Mouse (Mus musculus) heart, embryonic 12.5 days (tissue): ENCODE measurements around the gene Add3. TPM values are rescaled to one million over a fixed set of nuclear protein-coding genes. Genes with fewer than 3 reads are reported as not detected.

Experiments
- ATAC-seq: fragments of 200-750 bp; cut with Nextera tagmentation; 2 replicates; pipeline ENCODE4 v1.8.0; 2017; ENCODE audit warnings: moderate TSS enrichment, moderate library complexity; ENCODE audit not compliant: insufficient number of reproducible peaks, low FRiP score
- H3K27ac ChIP-seq: fragments of 300-500 bp; sonication (generic); 2 replicates; pipeline ENCODE4 v1.5.1; 2016; ENCODE audit warnings: mild to moderate bottlenecking, moderate library complexity; ENCODE audit not compliant: poor library complexity, severe bottlenecking
- H3K27me3 ChIP-seq: fragments of 300-500 bp; sonication (generic); replicated peaks from 2 replicates; pipeline ENCODE4 v1.6.1; 2016; ENCODE audit warnings: mild to moderate bottlenecking, moderate library complexity
- H3K36me3 ChIP-seq: fragments of 300-500 bp; sonication (generic); 2 replicates; pipeline ENCODE4 v1.6.1; 2016; ENCODE audit warnings: mild to moderate bottlenecking, moderate library complexity
- H3K4me1 ChIP-seq: fragments of 300-500 bp; sonication (generic); replicated peaks from 2 replicates; pipeline ENCODE4 v1.6.1; 2016; ENCODE audit warnings: mild to moderate bottlenecking
- H3K4me2 ChIP-seq: fragments of 300-500 bp; sonication (generic); 2 replicates; pipeline ENCODE4 v1.6.1; 2016; ENCODE audit warnings: mild to moderate bottlenecking, moderate library complexity
- H3K4me3 ChIP-seq: fragments of 300-500 bp; sonication (generic); 2 replicates; pipeline ENCODE4 v1.5.1; 2016; ENCODE audit warnings: mild to moderate bottlenecking
- H3K9ac ChIP-seq: fragments of 300-500 bp; sonication (generic); 2 replicates; pipeline ENCODE4 v1.6.1; 2016; ENCODE audit warnings: mild to moderate bottlenecking, moderate library complexity
- H3K9me3 ChIP-seq: fragments of 300-500 bp; sonication (generic); replicated peaks from 2 replicates; pipeline ENCODE4 v1.6.1; 2016; ENCODE audit warnings: mild to moderate bottlenecking, moderate library complexity
- WGBS: fragments of 180-500 bp; shearing (Covaris S2); methylation state at CpG from one replicate; pipeline ENCODE4 v1.1.7; 2016; 5-methylcytosine and 5-hydroxymethylcytosine counted together
- polyA plus RNA-seq: library from polyadenylated mRNA; unstranded; fragments of >200 nt; fragmentation: Nextera tagmentation; extraction: Ambion mirVana; gene quantifications from 2 replicates; pipeline ENCODE4 v1.2.1, GENCODE M21; 2016

Add3 gene
- polyA plus RNA-seq, 1 experiment from 2014 or later, result 154 TPM

DNA sequence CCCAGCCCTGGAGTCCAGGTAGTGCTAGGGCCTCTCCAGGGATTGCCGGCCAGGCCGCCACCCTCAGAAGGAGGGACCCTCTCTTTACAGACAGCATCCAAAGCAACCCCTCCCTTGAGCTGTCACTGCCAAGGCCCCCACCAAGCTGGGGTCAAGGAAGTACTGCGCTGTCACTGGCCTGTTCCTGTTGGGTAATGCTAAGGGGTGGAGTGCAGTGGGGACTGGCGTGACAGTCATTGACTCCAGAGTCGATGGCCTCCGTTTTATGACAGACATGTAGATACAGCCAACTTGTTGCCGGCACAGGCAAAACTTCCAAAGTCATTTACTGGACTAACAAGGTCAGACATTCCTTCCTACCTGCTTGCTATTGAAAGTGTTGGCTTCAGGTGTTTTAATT lies 110.8 kb downstream of the Add3 start:
- ATAC-seq, result peak; percentile 15; the same call in 1 of the 2 replicates
- H3K27me3 ChIP-seq, result no peaks in the 10 kb centered on the region
- no peak overlapping the region for H3K4me2 ChIP-seq
- no peak overlapping the region for H3K27ac ChIP-seq
- no peaks in the 10 kb centered on the region for H3K9me3 ChIP-seq
- no peak overlapping the region for H3K9ac ChIP-seq
- WGBS, result 81% methylated on average over 7 of the region's 7 CpGs
- 0 out of 2 replicates have a peak, but pooled peaks cover 6% of the 10 kb centered on the region for H3K4me1 ChIP-seq
- H3K4me3 ChIP-seq, result no peak overlapping the region
- H3K36me3 ChIP-seq, result peaks cover 21% of the 10 kb centered on the region

DNA sequence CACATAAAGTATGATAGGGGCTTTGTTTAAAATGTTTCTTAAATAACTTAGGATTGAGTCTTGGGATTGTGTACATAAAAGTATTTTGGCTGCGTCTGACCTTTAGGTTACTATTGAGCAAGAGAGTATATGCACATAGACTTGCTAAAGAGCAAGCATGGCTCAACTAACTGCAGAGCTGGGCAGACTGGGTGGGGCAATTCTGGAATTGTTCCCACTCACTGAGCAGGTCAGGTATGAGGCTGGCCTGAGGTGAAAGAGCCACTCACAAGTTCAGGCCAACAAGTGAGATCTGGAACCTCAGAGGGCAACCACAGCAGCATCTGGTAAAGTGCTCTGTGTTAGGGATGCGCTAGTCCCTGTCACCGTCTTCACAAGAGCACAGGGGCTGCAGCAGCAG lies 111.4 kb downstream of the Add3 start:
- no peak overlapping the region for H3K27ac ChIP-seq
- no peaks in the 10 kb centered on the region for H3K27me3 ChIP-seq
- H3K4me2 ChIP-seq, result no peak overlapping the region
- no peak overlapping the region for H3K9ac ChIP-seq
- H3K9me3 ChIP-seq, result no peaks in the 10 kb centered on the region
- peaks cover 13% of the 10 kb centered on the region for H3K4me1 ChIP-seq
- H3K4me3 ChIP-seq, result no peak overlapping the region
- no peak for ATAC-seq
- 87% methylated on average over 3 of the region's 3 CpGs for WGBS
- H3K36me3 ChIP-seq, result peaks cover 15% of the 10 kb centered on the region

DNA sequence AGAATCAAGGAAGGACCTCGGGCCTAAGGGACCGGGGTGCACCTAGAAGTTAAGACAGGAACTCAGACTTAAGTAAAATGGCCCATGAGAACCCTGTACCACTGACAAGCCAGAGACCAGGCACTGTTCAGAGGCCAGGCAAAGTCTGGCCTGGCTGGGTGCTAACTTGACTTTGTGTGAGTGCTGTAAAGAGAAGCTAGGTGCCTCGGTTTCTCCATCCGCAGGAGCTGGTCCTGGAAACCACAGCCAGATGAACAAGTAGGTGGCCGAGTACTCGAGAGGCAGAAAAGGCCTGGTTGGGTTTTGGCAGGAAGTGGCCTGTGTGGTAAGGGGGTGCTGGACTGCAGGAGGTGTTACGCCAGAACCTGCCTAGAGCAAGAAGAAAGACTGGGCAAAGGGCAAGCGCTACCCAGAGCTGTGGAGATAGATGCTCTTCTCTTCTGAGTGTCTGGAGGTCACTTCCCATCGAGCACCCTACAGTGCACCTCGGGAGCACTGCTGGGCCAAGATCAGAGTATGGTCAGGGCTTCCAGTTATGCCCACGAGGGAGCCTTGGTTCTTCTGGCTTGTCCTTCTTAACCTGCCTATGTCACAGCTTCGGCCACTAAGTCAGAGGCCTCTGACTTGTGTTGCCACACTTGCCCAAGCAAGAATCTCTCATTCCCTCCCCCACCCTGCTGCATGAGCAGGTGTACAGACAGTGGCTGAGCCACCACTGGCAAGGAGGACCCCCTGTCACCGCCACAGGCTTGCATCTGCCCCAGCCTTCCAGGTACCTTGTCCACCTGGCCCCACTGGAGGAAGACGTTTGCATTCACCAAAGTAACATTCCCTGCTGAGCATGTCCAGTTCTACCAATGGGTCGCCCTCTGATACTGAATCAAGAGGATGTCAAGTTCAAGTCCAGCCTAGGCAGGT lies 112.1 kb downstream of the Add3 start:
- no peak overlapping the region for H3K9ac ChIP-seq
- no peak overlapping the region for H3K4me3 ChIP-seq
- 80% methylated on average over 15 of the region's 15 CpGs for WGBS
- no peaks in the 10 kb centered on the region for H3K9me3 ChIP-seq
- no peaks in the 10 kb centered on the region for H3K27me3 ChIP-seq
- H3K4me1 ChIP-seq, result peaks cover 20% of the 10 kb centered on the region
- H3K4me2 ChIP-seq, result no peak overlapping the region
- H3K27ac ChIP-seq, result no peak overlapping the region
- ATAC-seq, result no peak
- peaks cover 12% of the 10 kb centered on the region for H3K36me3 ChIP-seq

DNA sequence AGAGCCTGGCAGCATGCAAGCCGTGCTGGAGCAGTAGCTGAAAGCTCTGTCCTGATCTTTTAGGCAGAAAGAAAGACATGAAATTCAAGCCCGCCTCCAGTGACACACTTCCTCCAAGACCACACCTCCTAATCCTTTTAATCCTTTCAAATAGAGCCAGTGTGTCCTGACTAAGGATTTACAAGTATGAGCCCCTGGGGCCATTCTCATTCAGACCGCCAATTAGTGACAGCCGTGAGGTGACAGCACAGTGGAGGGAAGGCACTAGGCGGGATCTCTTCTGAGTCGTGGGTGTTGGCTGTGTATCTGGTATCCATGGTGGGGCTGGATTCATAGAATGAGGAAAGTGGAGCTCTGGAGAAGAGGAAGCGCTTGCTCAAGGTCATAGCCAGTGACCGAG lies 116.1 kb downstream of the Add3 start:
- Histone ChIP-seq H3K9ac (no peak overlapping the region), H3K4me3 (no peak overlapping the region), H3K4me1 (peaks cover 29% of the 10 kb centered on the region), H3K27me3 (no peaks in the 10 kb centered on the region), H3K4me2 (no peak overlapping the region), H3K36me3 (no peaks in the 10 kb centered on the region), H3K9me3 (no peaks in the 10 kb centered on the region), H3K27ac (peak overlapping the region; percentile 86)
- no peak for ATAC-seq
- 81% methylated on average over 8 of the region's 8 CpGs for WGBS

DNA sequence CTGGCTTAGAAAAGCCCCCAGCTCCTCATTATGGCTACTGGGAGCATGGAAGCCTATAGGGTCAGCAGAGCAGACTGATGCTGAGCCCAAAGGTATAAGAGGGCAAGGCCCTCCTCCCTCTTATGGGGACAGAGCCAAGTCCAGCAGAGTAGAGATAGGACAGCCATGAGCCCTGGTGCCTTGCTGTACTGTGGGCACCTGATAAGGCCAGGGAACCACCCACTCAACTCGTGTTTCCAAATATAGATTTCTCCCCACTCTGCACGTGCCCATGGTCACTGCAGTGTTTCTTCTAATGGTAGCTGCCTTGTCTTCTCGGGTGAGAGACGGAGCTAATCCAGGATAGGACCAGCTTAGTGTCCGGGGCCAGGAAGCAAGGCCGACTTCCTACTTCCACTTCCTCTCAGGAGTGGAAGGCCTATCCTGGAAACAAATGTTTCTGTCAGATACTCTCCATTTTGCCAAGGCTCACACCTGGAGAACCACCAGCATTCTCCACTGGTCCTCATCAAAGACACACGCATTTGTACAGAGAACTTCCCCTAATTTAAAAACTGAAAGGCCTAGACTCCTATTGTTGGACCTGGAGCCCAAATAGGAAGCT lies 116.8 kb downstream of the Add3 start:
- Histone ChIP-seq H3K9me3 (no peaks in the 10 kb centered on the region), H3K4me3 (no peak overlapping the region), H3K27ac (peak overlapping the region; percentile 86), H3K27me3 (no peaks in the 10 kb centered on the region), H3K9ac (no peak overlapping the region), H3K4me1 (peaks cover 29% of the 10 kb centered on the region), H3K4me2 (no peak overlapping the region), H3K36me3 (no peaks in the 10 kb centered on the region)
- peak; percentile 94 for ATAC-seq
- WGBS, result 42% methylated on average over 7 of the region's 7 CpGs

DNA sequence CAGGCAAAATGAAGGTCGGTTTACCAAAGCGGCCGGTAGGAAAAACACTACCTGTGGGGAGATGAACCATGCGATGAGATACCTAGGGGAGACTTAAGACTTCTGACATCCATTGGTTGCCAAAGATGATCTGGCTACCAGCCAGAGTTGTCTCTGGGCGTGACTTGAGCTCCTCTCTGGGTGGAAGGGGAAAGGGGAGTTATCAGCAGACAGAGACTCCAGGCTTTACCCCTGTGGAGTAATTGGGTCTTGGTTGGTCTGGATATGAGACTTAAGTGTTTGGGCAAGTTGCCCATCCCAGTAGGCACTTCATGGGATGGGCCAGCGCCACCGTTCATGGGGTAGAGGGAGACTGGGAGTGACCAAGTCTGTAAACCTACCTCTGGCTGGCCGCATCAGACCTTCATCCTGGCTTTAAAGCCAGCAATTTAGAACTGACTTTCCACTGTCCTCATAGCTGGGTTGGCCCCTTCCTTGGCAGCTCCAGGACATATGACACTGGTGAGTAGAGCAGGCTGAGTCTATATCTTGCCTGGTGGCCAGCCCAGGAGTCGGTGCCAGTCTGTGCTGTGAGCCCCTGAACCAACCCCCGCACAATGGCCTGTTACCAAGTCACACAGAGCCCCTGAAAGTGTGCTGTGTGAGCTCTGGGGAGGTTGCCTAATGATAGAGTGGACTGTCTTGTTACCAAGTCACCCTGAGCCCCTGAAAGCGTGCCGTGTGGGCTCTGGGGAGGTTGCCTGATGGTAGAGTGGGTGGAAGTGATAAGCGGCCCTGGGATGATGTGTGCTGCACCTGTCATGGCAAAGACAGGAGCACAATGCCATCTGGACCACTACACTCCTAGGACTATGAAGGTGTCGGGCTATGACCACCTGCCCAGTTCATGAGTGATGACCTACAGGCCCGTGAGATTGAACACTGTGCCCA lies 117.7 kb downstream of the Add3 start:
- H3K27ac ChIP-seq, result peak overlapping the region; percentile 86
- no peak overlapping the region for H3K4me2 ChIP-seq
- WGBS, result 77% methylated on average over 15 of the region's 15 CpGs
- H3K4me1 ChIP-seq, result peaks cover 29% of the 10 kb centered on the region
- H3K9ac ChIP-seq, result no peak overlapping the region
- H3K27me3 ChIP-seq, result no peaks in the 10 kb centered on the region
- no peak overlapping the region for H3K4me3 ChIP-seq
- H3K9me3 ChIP-seq, result no peaks in the 10 kb centered on the region
- H3K36me3 ChIP-seq, result no peaks in the 10 kb centered on the region
- ATAC-seq, result peak; percentile 68

DNA sequence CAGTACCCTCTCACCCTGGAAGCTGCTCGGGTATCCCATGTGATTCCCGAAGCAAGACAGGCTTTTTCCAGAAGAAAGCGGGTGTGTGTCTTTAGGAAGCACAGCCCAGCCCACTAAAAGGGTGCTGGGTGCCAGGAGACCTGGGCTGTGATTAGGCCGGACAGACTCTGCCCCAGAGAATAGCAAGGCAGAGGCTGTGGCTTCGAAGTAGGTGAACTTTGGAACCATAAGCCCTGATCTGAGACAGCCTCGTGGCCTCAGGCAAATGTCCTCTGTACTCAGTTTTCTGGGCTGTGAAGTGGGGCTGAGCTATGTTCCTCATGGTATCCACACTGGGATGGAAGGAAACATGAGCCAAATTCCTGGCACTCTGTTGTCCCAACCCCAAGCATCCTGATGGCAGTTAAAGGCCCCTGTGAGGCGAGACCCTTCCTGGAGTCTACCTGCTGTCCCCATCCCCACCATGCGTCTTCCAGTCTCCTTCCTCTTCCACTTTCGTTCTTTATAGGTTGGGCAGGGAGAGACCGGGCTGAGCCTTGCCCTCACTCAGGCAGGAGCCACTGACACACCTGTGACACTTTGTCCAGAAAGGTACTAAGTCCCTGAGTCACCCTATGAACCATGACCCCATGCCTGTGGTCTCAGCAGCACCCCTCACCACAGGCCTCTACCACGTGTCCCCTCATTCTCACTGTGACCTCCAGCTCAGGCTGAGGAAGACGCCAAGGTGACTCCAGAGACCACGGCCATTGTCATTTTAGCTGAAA lies 118.7 kb downstream of the Add3 start:
- 81% methylated on average over 13 of the region's 13 CpGs for whole genome bisulfite sequencing
- no peaks in the 10 kb centered on the region for H3K27me3 ChIP-seq
- H3K36me3 ChIP-seq, result no peaks in the 10 kb centered on the region
- no peaks in the 10 kb centered on the region for H3K9me3 ChIP-seq
- no peak overlapping the region for H3K4me2 ChIP-seq
- H3K9ac ChIP-seq, result 0 out of 2 replicates have a peak overlapping the region, but pooled peaks have one; percentile 4
- peaks cover 33% of the 10 kb centered on the region for H3K4me1 ChIP-seq
- H3K27ac ChIP-seq, result no peak overlapping the region
- no peak overlapping the region for H3K4me3 ChIP-seq
- ATAC-seq, result no peak

DNA sequence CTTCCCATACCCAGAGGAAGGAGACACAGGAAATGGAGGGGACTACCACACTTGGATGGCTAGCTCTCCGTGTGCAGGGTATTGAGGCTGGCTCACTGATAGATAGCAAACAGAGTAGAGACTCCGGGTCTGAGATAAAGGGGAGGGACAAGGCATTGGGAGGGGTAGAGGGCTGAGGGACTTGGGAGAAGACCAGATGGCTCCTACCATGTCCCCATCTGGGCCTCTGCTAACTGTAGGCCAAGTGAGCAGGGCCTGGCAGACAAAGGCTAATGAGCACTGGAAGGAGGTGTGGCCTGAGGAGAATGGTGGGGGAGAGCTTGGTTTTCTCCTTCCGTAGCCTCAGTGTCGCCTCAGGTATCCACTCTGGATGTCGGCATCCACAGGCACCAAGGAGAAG lies 119.3 kb downstream of the Add3 start:
- Histone ChIP-seq H3K4me1 (peaks cover 37% of the 10 kb centered on the region), H3K4me2 (no peak overlapping the region), H3K9ac (0 out of 2 replicates have a peak overlapping the region, but pooled peaks have one; percentile 4), H3K36me3 (no peaks in the 10 kb centered on the region), H3K9me3 (no peaks in the 10 kb centered on the region), H3K4me3 (no peak overlapping the region), H3K27ac (no peak overlapping the region), H3K27me3 (no peaks in the 10 kb centered on the region)
- WGBS, result 53% methylated on average over 5 of the region's 5 CpGs
- no peak for ATAC-seq

DNA sequence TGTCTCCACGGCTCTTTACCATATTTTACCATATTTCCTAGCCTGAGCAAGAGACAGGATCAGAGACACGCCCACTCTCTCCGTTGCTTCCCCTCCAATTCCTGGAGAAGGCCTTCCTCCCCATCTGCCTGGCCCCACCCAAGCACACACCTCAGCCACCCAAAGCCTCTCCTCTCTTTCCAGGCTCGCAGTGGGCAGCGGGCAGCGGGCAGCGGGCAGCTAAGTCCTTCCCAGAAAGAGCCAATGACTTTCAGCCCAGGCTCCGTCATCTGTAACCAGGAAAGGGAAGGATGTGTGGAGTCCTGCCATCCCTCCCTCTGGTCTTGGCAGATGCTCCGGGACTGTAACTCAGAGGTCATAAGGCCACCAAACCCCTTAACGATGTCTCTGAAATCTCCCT lies 120.0 kb downstream of the Add3 start:
- Histone ChIP-seq H3K36me3 (no peaks in the 10 kb centered on the region), H3K27ac (no peak overlapping the region), H3K4me3 (no peak overlapping the region), H3K4me1 (peaks cover 42% of the 10 kb centered on the region), H3K4me2 (no peak overlapping the region), H3K9me3 (no peaks in the 10 kb centered on the region), H3K9ac (no peak overlapping the region), H3K27me3 (no peaks in the 10 kb centered on the region)
- 81% methylated on average over 10 of the region's 10 CpGs for WGBS
- no peak for ATAC-seq

DNA sequence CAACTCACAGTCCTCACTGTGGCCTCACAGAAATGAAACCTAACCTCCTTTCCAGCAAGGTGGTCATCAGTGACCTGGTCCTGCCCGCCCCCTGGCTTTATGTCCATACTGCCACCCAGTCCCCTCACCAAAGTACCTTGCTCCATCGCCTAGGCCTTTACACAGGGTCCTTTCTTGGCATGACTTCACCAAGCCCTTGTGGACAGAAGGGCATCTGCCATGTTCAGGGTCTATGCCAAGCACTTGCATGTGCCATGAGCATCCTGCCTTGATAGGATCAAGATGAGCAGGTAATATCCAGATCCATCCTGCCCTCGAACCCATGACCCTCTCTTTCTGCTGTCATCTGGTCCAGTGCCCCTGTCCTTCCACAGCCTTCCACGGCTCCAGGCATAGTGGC lies 120.6 kb downstream of the Add3 start:
- H3K4me1 ChIP-seq, result peaks cover 46% of the 10 kb centered on the region
- H3K27me3 ChIP-seq, result no peaks in the 10 kb centered on the region
- H3K27ac ChIP-seq, result no peak overlapping the region
- 83% methylated on average over 4 of the region's 4 CpGs for WGBS
- no peak overlapping the region for H3K9ac ChIP-seq
- no peaks in the 10 kb centered on the region for H3K36me3 ChIP-seq
- H3K4me2 ChIP-seq, result no peak overlapping the region
- no peak for ATAC-seq
- H3K9me3 ChIP-seq, result no peaks in the 10 kb centered on the region
- H3K4me3 ChIP-seq, result no peak overlapping the region
